Mouse (Mus musculus) CH12.LX (cell line): Measurements from ENCODE around the gene Mrps33.

Experiments used
- E2F4 ChIP-seq: IDR thresholded peaks from 2 replicates; pipeline ENCODE4 v1.6.1; 2011; ENCODE audit warnings: low read depth, low read length, improper control_type of control experiment; ENCODE audit not compliant: insufficient replicate concordance
- GABPA ChIP-seq: IDR thresholded peaks from 2 replicates; pipeline ENCODE4 v1.6.1; 2012; ENCODE audit warnings: low read depth, low read length, improper control_type of control experiment, inconsistent platforms; ENCODE audit not compliant: insufficient replicate concordance

GRCm38 (mm10) chr6:39807050-39807560 is 3.7 kb downstream of the Mrps33 start:
- no peak for TF ChIP-seq E2F4
- no peak for TF ChIP-seq GABPA
